Mouse (Mus musculus): Measurements from ENCODE around the gene Cntfr. TPM values are rescaled to one million over a fixed set of nuclear protein-coding genes. Genes with fewer than 3 reads are reported as not detected.

The Cntfr gene
- polyA plus RNA-seq, 2 experiments = 0.17 to 0.75 TPM

GRCm38 (mm10) chr4:41671500-41671899 lies 25.4 kb downstream of the Cntfr start:
- Histone ChIP-seq H3K4me3 (ENCODE audit: insufficient read depth in 1 of 2, low read depth in 2 of 2, low read length in 2 of 2) (no peak overlapping the region), H3K9me3 (ENCODE audit: control insufficient read depth, low read length) (no peaks in the 10 kb centered on the region), H3K4me2 (ENCODE audit: low read depth) (no peak overlapping the region), H3K27me3 (ENCODE audit: control insufficient read depth, insufficient read depth, low read length) (no peaks in the 10 kb centered on the region; the same call in 1 of the 2 replicates), H3K4me1 (replicated peaks; ENCODE audit: control insufficient read depth in 2 of 2, insufficient read depth in 2 of 2, low read length in 1 of 2) (no peaks in the 10 kb centered on the region), H3K9ac (replicated peaks) (no peak overlapping the region), H3K36me3 (replicated peaks; ENCODE audit: control insufficient read depth, insufficient read depth, low read depth) (no peaks in the 10 kb centered on the region), H3K27ac (no peak overlapping the region)
- no peak for TF ChIP-seq EP300 (IDR thresholded peaks at IDR 0.05; ENCODE audit: low read depth)
- TF ChIP-seq CTCF (IDR thresholded peaks at IDR 0.05; ENCODE audit: low read depth) = no peak
- no peak for DNase-seq (ENCODE audit: low read depth in 3 of 3, low spot score in 3 of 3)
- 35% methylated on average over 5 of the region's 5 CpGs for WGBS (ENCODE audit: insufficient replicate concordance)
- ATAC-seq (ENCODE audit: insufficient read depth) = no peak

- no peak overlapping the region for H3K9ac ChIP-seq (replicated peaks)
- H3K4me2 ChIP-seq (ENCODE audit: low read depth) = no peak overlapping the region
- no peak overlapping the region for H3K4me3 ChIP-seq (ENCODE audit: insufficient read depth in 1 of 2, low read depth in 2 of 2, low read length in 2 of 2)
- no peaks in the 10 kb centered on the region for H3K36me3 ChIP-seq (replicated peaks; ENCODE audit: control insufficient read depth, insufficient read depth, low read depth)
- H3K4me1 ChIP-seq (replicated peaks; ENCODE audit: control insufficient read depth in 2 of 2, insufficient read depth in 2 of 2, low read length in 1 of 2) = no peaks in the 10 kb centered on the region
- no peak for TF ChIP-seq EP300 (IDR thresholded peaks at IDR 0.05; ENCODE audit: low read depth)
- TF ChIP-seq CTCF (IDR thresholded peaks at IDR 0.05; ENCODE audit: low read depth) = no peak
- no peaks in the 10 kb centered on the region; the same call in 1 of the 2 replicates for H3K27me3 ChIP-seq (ENCODE audit: control insufficient read depth, insufficient read depth, low read length)
- DNase-seq (ENCODE audit: low read depth in 3 of 3, low spot score in 3 of 3) (no peak), ATAC-seq (ENCODE audit: insufficient read depth) (no peak)
- WGBS (ENCODE audit: insufficient replicate concordance) = 72% methylated on average over 18 of the region's 18 CpGs
- no peaks in the 10 kb centered on the region for H3K9me3 ChIP-seq (ENCODE audit: control insufficient read depth, low read length)
- H3K27ac ChIP-seq = no peak overlapping the region
These were observed 26.1 kb downstream of the Cntfr start for GRCm38 (mm10) chr4:41670836-41671235.

DNA sequence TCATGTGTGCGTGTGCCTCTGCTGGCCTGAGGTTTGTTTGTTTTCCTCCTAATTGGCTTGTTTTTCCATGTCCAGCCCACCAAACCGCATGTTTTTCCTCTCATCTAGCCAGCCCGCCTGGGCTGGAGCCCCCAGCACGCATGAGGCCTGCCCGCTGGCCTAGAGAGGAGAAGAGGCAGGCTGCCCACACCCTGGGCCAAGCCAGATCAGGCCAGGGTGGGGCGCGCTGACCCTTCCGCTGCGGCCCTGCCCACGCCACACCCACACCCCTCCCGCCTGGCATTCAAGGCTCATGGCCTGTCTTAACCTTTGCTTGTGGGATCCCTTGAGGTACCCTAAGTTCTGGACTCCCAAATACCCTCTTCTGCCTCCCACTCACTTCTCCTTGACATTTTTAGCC lies 30.2 kb downstream of the Cntfr start:
- no peak for DNase-seq (ENCODE audit: low read depth in 3 of 3, low spot score in 3 of 3)
- Histone ChIP-seq H3K4me2 (ENCODE audit: low read depth) (no peak overlapping the region), H3K9ac (replicated peaks) (no peak overlapping the region), H3K27ac (no peak overlapping the region), H3K4me3 (ENCODE audit: insufficient read depth in 1 of 2, low read depth in 2 of 2, low read length in 2 of 2) (no peak overlapping the region), H3K27me3 (ENCODE audit: control insufficient read depth, insufficient read depth, low read length) (no peaks in the 10 kb centered on the region), H3K9me3 (ENCODE audit: control insufficient read depth, low read length) (no peaks in the 10 kb centered on the region), H3K4me1 (replicated peaks; ENCODE audit: control insufficient read depth in 2 of 2, insufficient read depth in 2 of 2, low read length in 1 of 2) (no peaks in the 10 kb centered on the region), H3K36me3 (replicated peaks; ENCODE audit: control insufficient read depth, insufficient read depth, low read depth) (no peaks in the 10 kb centered on the region)
- WGBS (ENCODE audit: insufficient replicate concordance) = 65% methylated on average over 11 of the region's 11 CpGs
- no peak for ATAC-seq (ENCODE audit: insufficient read depth)
- TF ChIP-seq CTCF (IDR thresholded peaks at IDR 0.05; ENCODE audit: low read depth) = no peak
- TF ChIP-seq EP300 (IDR thresholded peaks at IDR 0.05; ENCODE audit: low read depth) = no peak

GRCm38 (mm10) chr4:41665009-41665675 lies 31.7 kb downstream of the Cntfr start:
- ATAC-seq (ENCODE audit: insufficient read depth) = no peak
- no peaks in the 10 kb centered on the region for H3K36me3 ChIP-seq (replicated peaks; ENCODE audit: control insufficient read depth, insufficient read depth, low read depth)
- H3K4me2 ChIP-seq (ENCODE audit: low read depth) = no peak overlapping the region
- DNase-seq (ENCODE audit: low read depth in 3 of 3, low spot score in 3 of 3) = no peak
- H3K4me1 ChIP-seq (replicated peaks; ENCODE audit: control insufficient read depth in 2 of 2, insufficient read depth in 2 of 2, low read length in 1 of 2) = peaks cover 0 to 2% of the 10 kb centered on the region in 2 experiments; a peak in 2 of 4 replicates
- no peaks in the 10 kb centered on the region for H3K9me3 ChIP-seq (ENCODE audit: control insufficient read depth, low read length)
- H3K9ac ChIP-seq (replicated peaks) = no peak overlapping the region
- 9% methylated on average over 7 of the region's 8 CpGs for WGBS (ENCODE audit: insufficient replicate concordance)
- no peak for TF ChIP-seq CTCF (IDR thresholded peaks at IDR 0.05; ENCODE audit: low read depth)
- no peak for TF ChIP-seq EP300 (IDR thresholded peaks at IDR 0.05; ENCODE audit: low read depth)
- H3K27ac ChIP-seq = no peak overlapping the region
- no peaks in the 10 kb centered on the region for H3K27me3 ChIP-seq (ENCODE audit: control insufficient read depth, insufficient read depth, low read length)
- no peak overlapping the region for H3K4me3 ChIP-seq (ENCODE audit: insufficient read depth in 1 of 2, low read depth in 2 of 2, low read length in 2 of 2)

DNA sequence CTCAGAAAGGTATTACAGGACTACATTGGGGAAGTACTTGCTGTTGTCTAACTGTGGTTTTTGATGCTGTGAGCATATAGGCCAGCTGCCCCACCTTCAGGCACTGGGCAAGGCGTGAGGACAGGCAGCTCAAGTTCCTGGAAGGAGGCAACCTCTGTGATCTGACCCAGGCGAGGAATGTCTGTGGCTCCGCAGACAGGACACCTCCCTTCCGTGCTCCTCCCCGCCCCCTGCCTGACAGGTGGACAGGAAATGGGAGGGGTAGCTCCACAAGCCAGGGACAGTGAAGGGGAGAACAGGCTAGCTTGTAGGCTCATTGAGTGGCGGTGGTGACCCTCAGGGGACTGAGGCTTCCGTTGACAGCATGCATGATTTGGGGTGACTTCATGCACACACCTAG lies 32.4 kb downstream of the Cntfr start:
- Histone ChIP-seq H3K9ac (replicated peaks) (no peak overlapping the region), H3K4me3 (ENCODE audit: insufficient read depth in 1 of 2, low read depth in 2 of 2, low read length in 2 of 2) (no peak overlapping the region), H3K4me1 (replicated peaks; ENCODE audit: control insufficient read depth in 2 of 2, insufficient read depth in 2 of 2, low read length in 1 of 2) (peaks cover 0 to 2% of the 10 kb centered on the region in 2 experiments; a peak in 2 of 4 replicates), H3K36me3 (replicated peaks; ENCODE audit: control insufficient read depth, insufficient read depth, low read depth) (no peaks in the 10 kb centered on the region), H3K27ac (no peak overlapping the region), H3K9me3 (ENCODE audit: control insufficient read depth, low read length) (no peaks in the 10 kb centered on the region), H3K4me2 (ENCODE audit: low read depth) (no peak overlapping the region), H3K27me3 (ENCODE audit: control insufficient read depth, insufficient read depth, low read length) (no peaks in the 10 kb centered on the region)
- WGBS (ENCODE audit: insufficient replicate concordance) = 9% methylated on average over 7 of the region's 7 CpGs
- no peak for ATAC-seq (ENCODE audit: insufficient read depth)
- no peak for DNase-seq (ENCODE audit: low read depth in 3 of 3, low spot score in 3 of 3)
- TF ChIP-seq CTCF (IDR thresholded peaks at IDR 0.05; ENCODE audit: low read depth) = no peak
- TF ChIP-seq EP300 (IDR thresholded peaks at IDR 0.05; ENCODE audit: low read depth) = no peak
